ENCODE assay signal across 9 mouse cellular contexts in genomic region chr1:149856720-149857119, GRCm38 (mm10).
DNase-seq lines count a peak whose midpoint lies in the region; ATAC-seq and TF ChIP-seq lines count a peak whose summit lies in the region.
"Had no signal": no experiment of that assay in that cellular context is flagged by ENCODE, and none has a peak within 500 bp of the region (broad histone marks: within the 10 kb centered on the region; RNA-seq: fewer than 3 reads in every experiment).

No protein-coding gene starts in this region.

- no peaks in the 10 kb centered on the region for H3K27me3 ChIP-seq in forebrain, embryonic 14.5 days (replicated peaks; ENCODE audit: control insufficient read depth, insufficient read depth, low read length)
- H3K27me3 ChIP-seq in forebrain, embryonic 12.5 days: no peaks in the 10 kb centered on the region
- no peaks in the 10 kb centered on the region for H3K27me3 ChIP-seq in limb, embryonic 11.5 days (ENCODE audit: control insufficient read depth, insufficient read depth, low read length)
- H3K27me3 ChIP-seq in thymus, adult 2 months (ENCODE audit: control insufficient read depth, insufficient read depth, low read length): no peaks in the 10 kb centered on the region
- H3K27me3 ChIP-seq: neural tube, embryonic 12.5 days had no signal

- H3K4me2 ChIP-seq in forebrain, embryonic 14.5 days (ENCODE audit: low read length): no peak overlapping the region
- no peak overlapping the region for H3K4me2 ChIP-seq in forebrain, embryonic 12.5 days
- H3K4me2 ChIP-seq in limb, embryonic 11.5 days (ENCODE audit: low read depth, severe bottlenecking): no peak overlapping the region
- H3K4me2 ChIP-seq: neural tube, embryonic 12.5 days had no signal

- H3K27ac ChIP-seq in forebrain, embryonic 14.5 days (ENCODE audit: low read depth, low read length): no peak overlapping the region
- H3K27ac ChIP-seq in forebrain, embryonic 12.5 days: no peak overlapping the region
- H3K27ac ChIP-seq in embryonic fibroblast, embryonic 13.5 days (ENCODE audit: insufficient read depth, low read length): peak overlapping the region; percentile 54
- no peak overlapping the region for H3K27ac ChIP-seq in limb, embryonic 11.5 days (replicated peaks; ENCODE audit: low read depth, low read length)
- H3K27ac ChIP-seq in thymus, adult 2 months (ENCODE audit: control insufficient read depth, insufficient read depth, low read length): no peak overlapping the region
- H3K27ac ChIP-seq: neural tube, embryonic 12.5 days had no signal

- no peak overlapping the region for H3K4me3 ChIP-seq in forebrain, embryonic 14.5 days (ENCODE audit: low read depth, low read length)
- no peak overlapping the region for H3K4me3 ChIP-seq in forebrain, embryonic 12.5 days (replicated peaks)
- no peak overlapping the region for H3K4me3 ChIP-seq in embryonic fibroblast, embryonic 13.5 days (ENCODE audit: insufficient read depth, low read length)
- no peak overlapping the region for H3K4me3 ChIP-seq in limb, embryonic 11.5 days (ENCODE audit: low read depth, low read length)
- no peak overlapping the region for H3K4me3 ChIP-seq in thymus, adult 2 months (ENCODE audit: control insufficient read depth, insufficient read depth, low read length)
- H3K4me3 ChIP-seq: neural tube, embryonic 12.5 days had no signal

- no peaks in the 10 kb centered on the region for H3K36me3 ChIP-seq in forebrain, embryonic 14.5 days (ENCODE audit: control insufficient read depth, insufficient read depth, low read length)
- H3K36me3 ChIP-seq in forebrain, embryonic 12.5 days (replicated peaks): no peaks in the 10 kb centered on the region
- no peaks in the 10 kb centered on the region for H3K36me3 ChIP-seq in limb, embryonic 11.5 days (ENCODE audit: control insufficient read depth, insufficient read depth, low read length)
- H3K36me3 ChIP-seq in thymus, adult 2 months (ENCODE audit: control insufficient read depth, insufficient read depth, low read length): no peaks in the 10 kb centered on the region
- H3K36me3 ChIP-seq: neural tube, embryonic 12.5 days had no signal

- peak; percentile 70 for ATAC-seq in forebrain, embryonic 14.5 days
- no peak for ATAC-seq in forebrain, embryonic 12.5 days (ENCODE audit: low FRiP score)
- ATAC-seq in limb, embryonic 11.5 days (ENCODE audit: insufficient number of reproducible peaks, low FRiP score, low TSS enrichment, low read depth): peak; percentile 61; the same call in 1 of the 2 replicates
- ATAC-seq in neutrophil, adult 5-6 weeks (ENCODE audit: extremely low read depth, insufficient number of reproducible peaks, low FRiP score, poor library complexity, severe bottlenecking): peak; percentile 55; the same call in 1 of the 2 replicates

- WGBS in forebrain, embryonic 14.5 days: 25% methylated on average over 9 of the region's 9 CpGs
- WGBS in forebrain, embryonic 12.5 days: 30% methylated on average over 9 of the region's 9 CpGs
- 26% methylated on average over 9 of the region's 9 CpGs for WGBS in limb, embryonic 11.5 days
- WGBS in thymus, adult 2 months: 57% methylated on average over 9 of the region's 9 CpGs

- DNase-seq in forebrain, embryonic 14.5 days (ENCODE audit: low spot score): peak; percentile 37
- peak; percentile 63 to 72 for DNase-seq in adrenal gland, adult 18-20 months (ENCODE audit: low spot score in 2 of 2)
- DNase-seq in induced T-regulatory cell, adult 2 months (ENCODE audit: low read depth): peak; percentile 31
- peak; percentile 68 for DNase-seq in limb, embryonic 11.5 days (ENCODE audit: low spot score)
- peak; percentile 33 for DNase-seq in thymus, adult 2 months

- no peaks in the 10 kb centered on the region for H3K9me3 ChIP-seq in forebrain, embryonic 14.5 days (replicated peaks; ENCODE audit: control insufficient read depth, low read length)
- H3K9me3 ChIP-seq in forebrain, embryonic 12.5 days: no peaks in the 10 kb centered on the region
- no peaks in the 10 kb centered on the region for H3K9me3 ChIP-seq in limb, embryonic 11.5 days (ENCODE audit: control insufficient read depth, low read length)
- H3K9me3 ChIP-seq: neural tube, embryonic 12.5 days had no signal

- no peak for TF ChIP-seq POLR2A in embryonic fibroblast, embryonic 13.5 days (IDR thresholded peaks at IDR 0.05; ENCODE audit: low read depth, low read length)
- TF ChIP-seq POLR2A in thymus, adult 2 months (IDR thresholded peaks at IDR 0.05; ENCODE audit: control insufficient read depth, extremely low read depth, insufficient read depth, low read length, poor library complexity): no peak

- no peaks in the 10 kb centered on the region for H3K4me1 ChIP-seq in forebrain, embryonic 14.5 days (ENCODE audit: control insufficient read depth, insufficient read depth, low read length)
- H3K4me1 ChIP-seq in forebrain, embryonic 12.5 days: no peaks in the 10 kb centered on the region
- no peaks in the 10 kb centered on the region for H3K4me1 ChIP-seq in embryonic fibroblast, embryonic 13.5 days (ENCODE audit: control insufficient read depth, insufficient read depth, low read length)
- H3K4me1 ChIP-seq in limb, embryonic 11.5 days (ENCODE audit: control insufficient read depth, insufficient read depth, low read length): no peaks in the 10 kb centered on the region
- no peaks in the 10 kb centered on the region for H3K4me1 ChIP-seq in thymus, adult 2 months (replicated peaks; ENCODE audit: control insufficient read depth, insufficient read depth, low read length)
- H3K4me1 ChIP-seq: neural tube, embryonic 12.5 days had no signal

- no peak overlapping the region for H3K9ac ChIP-seq in forebrain, embryonic 14.5 days (ENCODE audit: low read length)
- no peak overlapping the region for H3K9ac ChIP-seq in forebrain, embryonic 12.5 days
- no peak overlapping the region for H3K9ac ChIP-seq in limb, embryonic 11.5 days (ENCODE audit: low read length)
- H3K9ac ChIP-seq: neural tube, embryonic 12.5 days had no signal

- TF ChIP-seq CTCF in embryonic fibroblast, embryonic 13.5 days (IDR thresholded peaks at IDR 0.05; ENCODE audit: borderline replicate concordance, insufficient read depth, low read length): peak; percentile 73; the same call in 1 of the 2 replicates
- peak; percentile 77; the same call in 1 of the 2 replicates for TF ChIP-seq CTCF in thymus, adult 2 months (IDR thresholded peaks at IDR 0.05; ENCODE audit: borderline replicate concordance, control insufficient read depth, extremely low read depth, insufficient read depth, low read length, poor library complexity)
